Mouse (Mus musculus) adrenal gland, postnatal 10 days (tissue): ENCODE data around the gene Them7. TPM values are rescaled to one million over a fixed set of nuclear protein-coding genes. Genes with fewer than 3 reads are reported as not detected.

Source experiments
- DNase-seq: peaks from one replicate; pipeline ENCODE4 v3.0.0; 2021; ENCODE audit warnings: mixed read lengths
- total RNA-seq, 2 experiments: library from RNA; stranded (reverse); gene quantifications; 2 replicates each; pipeline ENCODE4 v1.2.3; 2021

Gene Them7
- total RNA-seq, 2 experiments from 2014 or later: 2.2 to 3.8 TPM

DNA sequence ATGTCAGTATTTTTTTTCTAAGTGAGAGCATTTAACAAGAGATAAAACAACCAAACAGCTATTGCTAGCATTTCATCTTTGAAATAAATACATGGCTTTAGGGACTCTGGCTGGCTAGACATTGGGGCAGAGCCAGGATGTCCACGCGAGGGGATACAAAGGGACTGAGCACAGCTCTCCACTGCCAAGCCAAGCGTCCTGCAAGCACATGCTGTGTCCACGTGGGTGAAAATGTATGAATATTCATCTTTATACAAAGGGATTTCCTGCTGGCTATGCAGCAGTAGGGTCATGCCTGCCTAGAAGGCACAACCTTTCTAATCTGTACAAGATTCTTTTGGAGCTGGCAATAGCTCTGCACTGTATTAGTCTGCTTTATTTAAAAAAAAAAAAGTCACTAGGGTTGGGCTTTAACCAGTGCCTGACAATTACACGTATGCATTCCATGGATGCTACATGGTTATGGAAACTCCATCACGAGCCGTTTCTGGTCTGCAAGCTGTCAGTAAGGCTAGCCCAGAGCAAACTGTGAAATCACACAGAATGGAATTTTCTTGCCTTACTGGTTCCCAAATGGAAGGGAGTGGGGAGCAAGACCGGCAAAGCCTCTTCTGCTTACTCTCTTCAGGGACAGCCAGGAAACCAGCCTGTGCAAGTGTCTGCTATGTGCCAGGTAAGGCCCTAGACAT lies 192.7 kb downstream of the Them7 start:
- no peak for DNase-seq

DNA sequence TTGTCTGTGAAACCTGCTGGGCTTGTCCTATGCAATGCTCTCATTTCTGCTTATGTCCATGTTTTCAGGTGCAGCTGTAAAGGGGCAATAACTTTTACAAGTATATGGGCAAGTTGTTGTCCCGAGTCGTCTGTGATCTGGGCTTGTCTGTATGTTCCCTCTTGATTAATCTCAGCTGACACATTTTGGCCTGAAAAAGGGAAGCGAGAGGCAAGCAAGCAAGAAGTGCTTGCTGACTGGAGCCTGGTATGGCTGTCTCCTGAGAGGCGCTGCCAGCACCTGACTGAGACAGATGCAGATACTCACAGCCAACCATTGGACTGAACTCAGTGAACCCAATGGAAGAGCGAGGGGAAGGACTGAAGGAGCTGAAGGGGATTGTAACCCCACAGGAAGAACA lies 193.5 kb downstream of the Them7 start:
- DNase-seq: no peak

DNA sequence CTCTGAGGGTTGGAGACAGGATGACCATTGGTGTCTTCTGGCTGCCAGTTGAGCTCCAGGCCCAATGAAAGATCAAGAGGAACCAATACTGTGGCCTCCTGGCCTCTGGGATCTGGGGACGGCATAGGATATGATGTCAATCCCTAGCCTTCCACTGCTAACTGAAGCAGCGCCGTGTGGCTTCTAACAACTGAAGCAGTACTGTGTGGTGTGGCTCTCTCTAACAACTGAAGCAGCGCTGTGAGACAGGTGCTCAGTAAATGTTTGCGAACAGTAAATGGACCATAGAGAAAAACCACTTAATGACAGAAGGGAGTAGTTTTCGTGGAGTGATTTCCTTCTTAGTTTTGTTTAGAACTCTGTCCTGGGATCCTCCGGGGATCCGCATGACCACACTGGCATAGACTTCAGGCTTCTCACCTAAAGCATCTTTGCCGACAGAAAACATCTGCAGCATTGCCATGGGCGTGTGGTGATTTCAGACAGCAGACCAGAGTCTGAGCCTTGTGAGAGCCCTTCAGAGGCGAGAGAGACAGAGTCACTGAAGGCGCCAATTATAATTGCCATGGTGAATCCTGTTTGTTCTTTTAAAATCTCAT lies 194.6 kb downstream of the Them7 start:
- DNase-seq: no peak

DNA sequence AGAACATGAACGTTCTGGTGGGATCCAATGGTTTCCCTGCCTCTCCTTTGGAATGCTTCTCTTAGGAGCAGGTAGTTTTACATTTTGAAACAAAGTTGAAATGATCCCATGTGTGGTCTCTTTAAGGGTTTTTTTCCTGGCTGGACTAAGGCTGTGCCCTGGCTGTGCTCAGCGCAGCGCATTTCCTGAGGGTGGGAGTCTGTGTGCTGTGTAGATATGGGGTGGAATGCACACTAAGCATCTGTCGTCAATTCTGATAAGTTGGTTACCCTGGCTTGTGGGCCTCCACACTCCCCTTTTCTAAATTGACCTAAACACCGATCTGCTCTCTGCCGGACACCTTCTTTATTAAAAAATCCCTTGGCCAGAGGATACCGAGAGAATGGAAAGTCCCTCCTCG lies 203.3 kb downstream of the Them7 start:
- no peak for DNase-seq

DNA sequence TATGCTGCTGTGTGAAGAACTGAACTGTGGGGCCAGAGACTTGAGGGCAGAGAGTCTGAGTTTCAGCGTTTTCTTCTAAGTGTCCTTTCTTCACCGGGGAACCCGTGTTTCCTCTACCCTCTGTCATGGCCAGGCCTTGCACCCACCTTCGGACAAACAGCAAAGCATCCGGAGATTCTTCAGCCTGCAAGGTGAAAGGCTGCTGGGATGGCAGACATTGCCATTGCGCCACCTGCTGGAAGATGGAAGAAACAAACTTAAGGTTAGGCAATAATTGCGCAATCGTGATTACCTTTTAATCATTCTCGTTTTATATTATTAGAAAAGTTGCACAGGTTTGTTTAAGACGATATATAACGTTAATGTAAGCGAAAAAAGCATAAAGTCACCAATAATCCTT lies 203.9 kb downstream of the Them7 start:
- peak; percentile 78 for DNase-seq

DNA sequence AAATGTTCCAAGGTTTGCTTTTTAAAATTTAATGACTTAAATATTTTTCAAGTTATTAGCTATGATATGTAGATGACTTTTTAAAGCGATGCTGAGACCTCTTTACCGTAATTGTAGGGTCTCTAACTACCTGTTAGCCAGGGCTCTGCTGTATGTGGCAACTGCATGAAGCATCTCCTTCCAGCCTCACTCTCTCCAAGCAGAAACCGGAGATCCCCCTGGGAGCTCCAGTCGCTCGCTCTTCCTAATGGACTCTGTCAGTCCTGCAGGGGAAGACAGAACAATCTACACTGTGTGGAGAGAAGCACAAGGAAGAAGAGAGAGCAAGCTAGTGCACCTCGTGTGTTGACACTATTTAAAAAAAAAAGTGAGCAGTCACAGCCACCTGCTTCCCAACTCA lies 204.3 kb downstream of the Them7 start:
- DNase-seq: no peak

Other genes with a start within 250 kb of the Them7 start
- gene Eif3m, start 207.2 kb upstream of the Them7 start, total RNA-seq: 100 to 1,000 TPM; 153 to 164 TPM
- gene Gm11060, start 132.3 kb upstream of the Them7 start, total RNA-seq: not detected
- gene Wt1, start 97.8 kb upstream of the Them7 start, total RNA-seq: 1 to 10 TPM; 2.8 to 5.1 TPM
- gene Rcn1, start 175.0 kb downstream of the Them7 start, total RNA-seq: 10 to 100 TPM; 63.7 to 86.3 TPM